9 mouse cellular contexts compared by ENCODE assay signal in genomic region chr11:113752158-113752661, GRCm38 (mm10). TPM values are rescaled to one million over a fixed set of nuclear protein-coding genes. Genes with fewer than 3 reads are reported as not detected.
DNase-seq lines count a peak whose midpoint lies in the region; ATAC-seq and TF ChIP-seq lines count a peak whose summit lies in the region.
"Had no signal": no experiment of that assay in that cellular context is flagged by ENCODE, and none has a peak within 500 bp of the region (broad histone marks: within the 10 kb centered on the region; RNA-seq: fewer than 3 reads in every experiment).

No protein-coding gene starts in this region.

- H3K4me1 ChIP-seq in embryonic facial prominence, embryonic 14.5 days (ENCODE audit: control insufficient read depth, insufficient read depth, low read length), result peaks cover 24% of the 10 kb centered on the region
- peaks cover 13% of the 10 kb centered on the region; the same call in 1 of the 2 replicates for H3K4me1 ChIP-seq in intestine, postnatal 0 days (replicated peaks; ENCODE audit: control insufficient read depth, insufficient read depth, low read length)

- peak overlapping the region; percentile 71 for H3K4me3 ChIP-seq in embryonic facial prominence, embryonic 14.5 days (ENCODE audit: low read depth, low read length)
- H3K4me3 ChIP-seq in intestine, postnatal 0 days (ENCODE audit: low read depth, low read length), result peak overlapping the region; percentile 69

- H3K27ac ChIP-seq in embryonic facial prominence, embryonic 14.5 days (replicated peaks; ENCODE audit: low read depth, low read length), result peak overlapping the region; percentile 99
- H3K27ac ChIP-seq in intestine, postnatal 0 days (ENCODE audit: low read depth, low read length), result peak overlapping the region; percentile 87

- H3K9me3 ChIP-seq in embryonic facial prominence, embryonic 14.5 days (ENCODE audit: control insufficient read depth, low read length), result no peaks in the 10 kb centered on the region
- no peaks in the 10 kb centered on the region for H3K9me3 ChIP-seq in intestine, postnatal 0 days (ENCODE audit: control insufficient read depth)

- intact Hi-C loops in left cerebral cortex, postnatal 10 days (cut with DNase I), result loop anchor here (5.0 kb wide), 2 partner anchors 35 to 55 kb away; no protein-coding TSS in a partner anchor

- H3K36me3 ChIP-seq in embryonic facial prominence, embryonic 14.5 days (ENCODE audit: control insufficient read depth, insufficient read depth, low read length), result 0 out of 2 replicates have a peak, but pooled peaks cover 4% of the 10 kb centered on the region
- no peaks in the 10 kb centered on the region for H3K36me3 ChIP-seq in intestine, postnatal 0 days (ENCODE audit: control insufficient read depth, insufficient read depth)

- DNase-seq in spleen, postnatal 36 days (ENCODE audit: low spot score in 2 of 2), result peak; percentile 23 to 46
- DNase-seq in spleen, postnatal 4 days (ENCODE audit: low spot score in 2 of 2), result no peak
- DNase-seq in embryonic facial prominence, embryonic 14.5 days (ENCODE audit: low spot score), result no peak
- DNase-seq in left cerebral cortex, postnatal 10 days (ENCODE audit: extremely low spot score in 1 of 2, low spot score in 2 of 2), result no peak
- no peak for DNase-seq in layer of hippocampus, postnatal 25 days (ENCODE audit: extremely low spot score in 1 of 2, low spot score in 1 of 2)
- no peak for DNase-seq in kidney, adult 11 months

- TF ChIP-seq CTCF in intestine, postnatal 0 days (IDR thresholded peaks at IDR 0.05; ENCODE audit: low read depth), result no peak

- 25% methylated on average over 15 of the region's 15 CpGs for WGBS in embryonic facial prominence, embryonic 14.5 days
- WGBS in intestine, postnatal 0 days, result 13% methylated on average over 15 of the region's 15 CpGs

- peak overlapping the region; percentile 91 for H3K9ac ChIP-seq in embryonic facial prominence, embryonic 14.5 days (ENCODE audit: low read depth, low read length)
- H3K9ac ChIP-seq in intestine, postnatal 0 days (ENCODE audit: low read depth, low read length), result peak overlapping the region; percentile 69

- ATAC-seq in embryonic facial prominence, embryonic 14.5 days (ENCODE audit: low read depth), result no peak
- ATAC-seq in intestine, postnatal 0 days, result 0 out of 2 replicates have a peak, but pooled peaks have one; percentile 4
- ATAC-seq in monocyte, adult 5-6 weeks (replicated peaks; ENCODE audit: insufficient number of reproducible peaks, low FRiP score, low TSS enrichment, poor library complexity, severe bottlenecking), result peak; percentile 24

- H3K27me3 ChIP-seq in embryonic facial prominence, embryonic 14.5 days (replicated peaks; ENCODE audit: control insufficient read depth, insufficient read depth, low read length), result no peaks in the 10 kb centered on the region
- H3K27me3 ChIP-seq in intestine, postnatal 0 days (replicated peaks; ENCODE audit: control insufficient read depth, insufficient read depth, low read length), result no peaks in the 10 kb centered on the region

- peak overlapping the region; percentile 94 for H3K4me2 ChIP-seq in embryonic facial prominence, embryonic 14.5 days (ENCODE audit: low read depth, low read length)
- peak overlapping the region; percentile 87 for H3K4me2 ChIP-seq in intestine, postnatal 0 days (replicated peaks; ENCODE audit: low read depth)

RNA-seq across cellular contexts. Expression of gene Cdc42ep4, which starts 0.5 kb away (rescaled TPM):
- 39.3 and 51.0 TPM in 2 replicates for polyA plus RNA-seq in embryonic facial prominence, embryonic 14.5 days (2014; fragmentation: Nextera tagmentation; extraction: Ambion mirVana)
- 30.2 and 33.0 TPM in 2 replicates for polyA plus RNA-seq in intestine, postnatal 0 days (2015; fragmentation: Nextera tagmentation; extraction: Ambion mirVana)
- total RNA-seq in monocyte, adult 5-6 weeks (2017), result 12.2 to 24.2 TPM (median 16.6 TPM) in 3 replicates
- total RNA-seq in left cerebral cortex, postnatal 10 days (2021), result 10 to 100 TPM; 28.1 to 33.8 TPM
- total RNA-seq in layer of hippocampus, postnatal 25 days (2021), result 10 to 100 TPM; 41.4 to 41.8 TPM

RNA-seq across cellular contexts. Expression of gene Cpsf4l, which starts 42.4 kb away (rescaled TPM):
- polyA plus RNA-seq in embryonic facial prominence, embryonic 14.5 days (2014; fragmentation: Nextera tagmentation; extraction: Ambion mirVana), result 1.2 and 2.1 TPM in 2 replicates
- polyA plus RNA-seq in intestine, postnatal 0 days (2015; fragmentation: Nextera tagmentation; extraction: Ambion mirVana), result not detected in 2 replicates
- total RNA-seq in monocyte, adult 5-6 weeks (2017), result not detected in 3 replicates
- not detected for total RNA-seq in left cerebral cortex, postnatal 10 days (2021)
- total RNA-seq in layer of hippocampus, postnatal 25 days (2021), result under 1 TPM in 1 of 2 experiments, not detected in 1; 0.22 TPM
- total RNA-seq: hematopoietic stem cell, adult 5-6 weeks had no signal

Comparison
In these comparisons a context has a peak if more than half of its experiments do, and no peak if none do; other contexts are left out.
1. DNase-seq: peak in spleen, postnatal 36 days (2 of 2); none in spleen, postnatal 4 days (0 of 2), embryonic facial prominence, embryonic 14.5 days (single experiment), left cerebral cortex, postnatal 10 days (0 of 2), layer of hippocampus, postnatal 25 days (0 of 2) and kidney, adult 11 months (single experiment).